Mouse (Mus musculus) embryonic facial prominence, embryonic 14.5 days (tissue): ENCODE measurements around the gene Klk6. TPM values are rescaled to one million over a fixed set of nuclear protein-coding genes. Genes with fewer than 3 reads are reported as not detected.

Experiments used
- ATAC-seq: fragments of 200-750 bp; cut with Nextera tagmentation; 2 replicates; pipeline ENCODE4 v1.8.0; 2017; ENCODE audit warnings: low read depth, moderate number of reproducible peaks, moderate TSS enrichment
- DNase-seq: peaks from one replicate; pipeline ENCODE4 v3.0.0-alpha.2; 2015; ENCODE audit warnings: low spot score
- H3K27ac ChIP-seq: fragments of 300-500 bp; sonication (generic); replicated peaks from 2 replicates; pipeline ENCODE4 v1.5.1; 2014; ENCODE audit warnings: low read depth, mild to moderate bottlenecking, low read length, moderate library complexity
- H3K27me3 ChIP-seq: fragments of 300-500 bp; sonication (generic); replicated peaks from 2 replicates; pipeline ENCODE4 v1.6.1; 2014; ENCODE audit warnings: low read length; ENCODE audit not compliant: control insufficient read depth, insufficient read depth
- H3K36me3 ChIP-seq: fragments of 300-500 bp; sonication (generic); 2 replicates; pipeline ENCODE4 v1.6.1; 2014; ENCODE audit warnings: low read length, mixed read lengths; ENCODE audit not compliant: control insufficient read depth, insufficient read depth
- H3K4me1 ChIP-seq: fragments of 300-500 bp; sonication (generic); 2 replicates; pipeline ENCODE4 v1.6.1; 2014; ENCODE audit warnings: antibody characterized with exemption, low read length; ENCODE audit not compliant: control insufficient read depth, insufficient read depth
- H3K4me2 ChIP-seq: fragments of 300-500 bp; sonication (generic); 2 replicates; pipeline ENCODE4 v1.6.1; 2014; ENCODE audit warnings: low read depth, mild to moderate bottlenecking, low read length, moderate library complexity, mixed read lengths
- H3K4me3 ChIP-seq: fragments of 300-500 bp; sonication (generic); 2 replicates; pipeline ENCODE4 v1.5.1; 2014; ENCODE audit warnings: low read depth, mild to moderate bottlenecking, low read length
- H3K9ac ChIP-seq: fragments of 300-500 bp; sonication (generic); 2 replicates; pipeline ENCODE4 v1.6.1; 2014; ENCODE audit warnings: low read depth, mild to moderate bottlenecking, low read length, moderate library complexity, mixed read lengths
- H3K9me3 ChIP-seq: fragments of 300-500 bp; sonication (generic); 2 replicates; pipeline ENCODE4 v1.6.1; 2016; ENCODE audit warnings: low read length; ENCODE audit not compliant: control insufficient read depth
- WGBS: fragments of 180-500 bp; shearing (Covaris S2); extraction: QIAGEN DNeasy Blood & Tissue Kit; methylation state at CpG from one replicate; pipeline ENCODE4 v1.1.7; 2014; 5-methylcytosine and 5-hydroxymethylcytosine counted together
- polyA plus RNA-seq: library from polyadenylated mRNA; unstranded; fragments of >200 nt; fragmentation: Nextera tagmentation; extraction: Ambion mirVana; gene quantifications from 2 replicates; pipeline ENCODE4 v1.2.1, GENCODE M21; 2014

The Klk6 gene
- polyA plus RNA-seq, 1 experiment from 2014 or later = 0.42 TPM

GRCm38 (mm10) chr7:43841701-43842100 lies 17.4 kb downstream of the Klk6 start, which contains the start of gene Klk5:
Gene Klk5 (plus strand): TSS chr7:43841971.
- DNase-seq (no peak), ATAC-seq (no peak)
- Histone ChIP-seq H3K4me2 (no peak within 1 kb of the TSS), H3K27ac (no peak within 1 kb of the TSS), H3K9me3 (no peaks in the 10 kb centered on the region; the same call in 1 of the 2 replicates), H3K36me3 (no peaks in the 10 kb centered on the region), H3K27me3 (no peaks in the 10 kb centered on the region), H3K4me1 (no peaks in the 10 kb centered on the region), H3K9ac (no peak within 1 kb of the TSS), H3K4me3 (no peak within 1 kb of the TSS)
- 44% methylated on average over 3 of the region's 3 CpGs for WGBS

DNA sequence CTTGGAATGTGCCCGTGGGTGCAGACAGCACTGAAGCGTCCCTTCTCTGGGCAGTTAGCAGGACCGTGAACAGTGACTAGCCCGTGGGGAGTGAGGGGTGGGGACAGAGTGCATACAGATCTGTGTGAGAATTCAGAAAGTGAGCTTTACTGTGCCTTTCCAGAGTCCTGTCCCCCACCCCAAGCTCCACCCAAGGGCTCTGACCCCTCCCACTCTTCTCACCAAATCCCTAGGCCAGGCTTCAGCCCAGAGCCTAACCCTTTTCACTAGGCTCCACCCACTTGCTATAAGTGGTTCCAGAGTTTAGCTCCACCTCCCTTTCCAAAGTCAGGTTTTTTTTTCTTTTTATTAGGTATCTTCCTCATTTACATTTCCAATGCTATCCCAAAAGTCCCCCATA lies 19.5 kb downstream of the Klk6 start:
- H3K9ac ChIP-seq = no peak overlapping the region
- DNase-seq (no peak), ATAC-seq (no peak)
- no peak overlapping the region for H3K27ac ChIP-seq
- WGBS = 88% methylated on average over 4 of the region's 4 CpGs
- no peak overlapping the region for H3K4me2 ChIP-seq
- no peaks in the 10 kb centered on the region; the same call in 1 of the 2 replicates for H3K9me3 ChIP-seq
- H3K27me3 ChIP-seq = no peaks in the 10 kb centered on the region
- H3K4me3 ChIP-seq = no peak overlapping the region
- H3K4me1 ChIP-seq = no peaks in the 10 kb centered on the region
- no peaks in the 10 kb centered on the region for H3K36me3 ChIP-seq

DNA sequence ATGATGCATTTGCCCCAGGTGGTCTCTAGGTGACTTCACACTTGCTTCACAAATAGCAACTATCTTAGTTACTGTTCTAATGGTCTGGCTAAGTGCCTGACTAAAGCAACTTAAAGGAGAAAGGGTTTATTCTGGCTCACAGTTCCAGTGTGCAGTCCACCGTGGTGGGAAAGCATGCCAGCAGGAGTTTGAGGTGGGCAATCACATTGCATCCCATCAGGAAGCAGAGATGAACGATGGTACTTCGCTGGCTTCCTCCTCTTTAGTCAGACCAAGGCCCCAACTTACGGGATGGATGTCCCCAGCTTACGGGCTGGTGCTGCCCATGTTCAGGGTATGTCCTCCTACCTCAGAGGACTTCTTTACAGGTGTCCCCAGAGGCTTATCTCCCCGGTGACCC lies 27.3 kb downstream of the Klk6 start:
- no peaks in the 10 kb centered on the region for H3K27me3 ChIP-seq
- WGBS = 95% methylated on average over 6 of the region's 6 CpGs
- no peak overlapping the region for H3K9ac ChIP-seq
- H3K27ac ChIP-seq = no peak overlapping the region
- no peaks in the 10 kb centered on the region for H3K9me3 ChIP-seq
- no peaks in the 10 kb centered on the region for H3K4me1 ChIP-seq
- no peak overlapping the region for H3K4me3 ChIP-seq
- H3K36me3 ChIP-seq = no peaks in the 10 kb centered on the region
- no peak overlapping the region for H3K4me2 ChIP-seq
- DNase-seq = no peak
- ATAC-seq = no peak

- H3K27me3 ChIP-seq = no peaks in the 10 kb centered on the region
- no peaks in the 10 kb centered on the region for H3K36me3 ChIP-seq
- no peaks in the 10 kb centered on the region for H3K4me1 ChIP-seq
- DNase-seq (no peak), ATAC-seq (no peak)
- H3K9ac ChIP-seq = no peak overlapping the region
- H3K4me3 ChIP-seq = no peak overlapping the region
- no peak overlapping the region for H3K27ac ChIP-seq
- 70% methylated on average over 9 of the region's 9 CpGs for WGBS
- H3K9me3 ChIP-seq = no peaks in the 10 kb centered on the region
- no peak overlapping the region for H3K4me2 ChIP-seq
Observed at GRCm38 (mm10) chr7:43854642-43855380, 30.5 kb downstream of the Klk6 start.

GRCm38 (mm10) chr7:43855709-43856108 lies 31.4 kb downstream of the Klk6 start:
- Histone ChIP-seq H3K27ac (no peak overlapping the region), H3K4me3 (no peak overlapping the region), H3K4me1 (no peaks in the 10 kb centered on the region), H3K36me3 (no peaks in the 10 kb centered on the region), H3K9ac (no peak overlapping the region), H3K27me3 (no peaks in the 10 kb centered on the region), H3K4me2 (no peak overlapping the region), H3K9me3 (no peaks in the 10 kb centered on the region)
- WGBS = 71% methylated on average over 3 of the region's 3 CpGs
- no peak for ATAC-seq
- no peak for DNase-seq

GRCm38 (mm10) chr7:43856307-43856706 lies 32.0 kb downstream of the Klk6 start:
- DNase-seq = no peak
- Histone ChIP-seq H3K4me2 (no peak overlapping the region), H3K9me3 (no peaks in the 10 kb centered on the region), H3K27ac (no peak overlapping the region), H3K4me1 (no peaks in the 10 kb centered on the region), H3K4me3 (no peak overlapping the region), H3K9ac (no peak overlapping the region), H3K27me3 (no peaks in the 10 kb centered on the region), H3K36me3 (no peaks in the 10 kb centered on the region)
- WGBS = 83% methylated on average over 7 of the region's 7 CpGs
- ATAC-seq = no peak

DNA sequence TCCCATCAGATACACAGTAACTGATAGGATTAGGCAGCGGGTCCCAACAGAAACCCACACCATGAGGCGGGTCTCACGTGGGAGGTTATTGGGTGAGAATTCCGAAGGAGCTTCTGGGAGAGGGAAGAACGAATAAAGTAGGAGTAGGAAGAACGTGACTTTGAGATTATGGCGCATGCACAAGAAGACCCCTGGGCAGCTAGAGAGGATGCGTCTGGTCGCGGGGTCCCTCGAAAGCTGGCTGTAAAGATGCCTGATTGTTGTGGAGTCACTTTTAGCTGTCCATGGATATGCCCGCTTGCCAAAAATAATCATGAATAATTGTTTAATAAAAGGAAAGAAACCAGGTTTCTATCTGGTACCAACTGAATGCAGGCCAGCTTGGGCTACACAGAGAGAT lies 33.2 kb downstream of the Klk6 start:
- ATAC-seq (no peak), DNase-seq (no peak)
- H3K27me3 ChIP-seq = no peaks in the 10 kb centered on the region
- H3K36me3 ChIP-seq = no peaks in the 10 kb centered on the region
- no peak overlapping the region for H3K9ac ChIP-seq
- WGBS = 87% methylated on average over 12 of the region's 12 CpGs
- no peak overlapping the region for H3K4me3 ChIP-seq
- no peaks in the 10 kb centered on the region for H3K9me3 ChIP-seq
- no peaks in the 10 kb centered on the region for H3K4me1 ChIP-seq
- H3K4me2 ChIP-seq = no peak overlapping the region
- H3K27ac ChIP-seq = no peak overlapping the region

GRCm38 (mm10) chr7:43860411-43860810 lies 36.1 kb downstream of the Klk6 start:
- no peaks in the 10 kb centered on the region for H3K9me3 ChIP-seq
- ATAC-seq = no peak
- H3K27me3 ChIP-seq = no peaks in the 10 kb centered on the region
- no peak for DNase-seq
- 75% methylated on average over 8 of the region's 8 CpGs for WGBS
- H3K9ac ChIP-seq = no peak overlapping the region
- no peaks in the 10 kb centered on the region for H3K36me3 ChIP-seq
- no peak overlapping the region for H3K27ac ChIP-seq
- H3K4me2 ChIP-seq = no peak overlapping the region
- H3K4me1 ChIP-seq = no peaks in the 10 kb centered on the region
- no peak overlapping the region for H3K4me3 ChIP-seq

GRCm38 (mm10) chr7:43873237-43873636 lies 48.9 kb downstream of the Klk6 start:
- DNase-seq = peak; percentile 75
- Histone ChIP-seq H3K4me2 (no peak overlapping the region), H3K4me3 (no peak overlapping the region), H3K36me3 (no peaks in the 10 kb centered on the region), H3K9ac (no peak overlapping the region), H3K9me3 (no peaks in the 10 kb centered on the region), H3K4me1 (no peaks in the 10 kb centered on the region), H3K27me3 (no peaks in the 10 kb centered on the region), H3K27ac (no peak overlapping the region)
- 1% methylated on average over 10 of the region's 10 CpGs for WGBS
- 0 out of 2 replicates have a peak, but pooled peaks have one; percentile 60 for ATAC-seq
